Mouse (Mus musculus) olfactory bulb, adult 2 months (tissue): Measurements from ENCODE around the gene Crb2. TPM values are rescaled to one million over a fixed set of nuclear protein-coding genes. Genes with fewer than 3 reads are reported as not detected.
A peak's percentile ranks its signal among the peaks of the same experiment; 100 is the strongest.

Experiments
- H3K27ac ChIP-seq: fragments of 200-500 bp; 2 replicates; pipeline ENCODE4 v1.5.1; 2012; ENCODE audit warnings: low read depth, low read length; ENCODE audit not compliant: insufficient read depth
- H3K4me1 ChIP-seq: fragments of 200-500 bp; 2 replicates; pipeline ENCODE4 v1.6.1; 2012; ENCODE audit warnings: low read length; ENCODE audit not compliant: control insufficient read depth, insufficient read depth
- H3K4me3 ChIP-seq: fragments of 200-500 bp; 2 replicates; pipeline ENCODE4 v1.5.1; 2012; ENCODE audit warnings: mild to moderate bottlenecking, low read depth, low read length, moderate library complexity; ENCODE audit not compliant: insufficient read depth
- CTCF ChIP-seq: fragments of 200-500 bp; IDR thresholded peaks from 2 replicates; pipeline ENCODE4 v1.5.1; 2012; ENCODE audit warnings: low read depth, mild to moderate bottlenecking, low read length, moderate library complexity; ENCODE audit not compliant: insufficient read depth
- POLR2A ChIP-seq: fragments of 200-500 bp; IDR thresholded peaks from 2 replicates; pipeline ENCODE4 v1.6.1; 2012; ENCODE audit warnings: mild to moderate bottlenecking, low read depth, low read length, moderate library complexity; ENCODE audit not compliant: insufficient read depth
- WGBS: fragments of 180-500 bp; shearing (Covaris S2); methylation state at CpG from one replicate; pipeline ENCODE4 v1.1.7; 2018; 5-methylcytosine and 5-hydroxymethylcytosine counted together
- polyA plus RNA-seq: library from polyadenylated mRNA; stranded (reverse); fragments of >200 nt; gene quantifications from 2 replicates; pipeline ENCODE4 v1.2.4, GENCODE M21; 2012; ENCODE audit warnings: low replicate concordance; ENCODE audit not compliant: missing spikeins, insufficient read depth, insufficient read length

The Crb2 gene
- polyA plus RNA-seq, 1 experiment, result not detected

GRCm38 (mm10) chr2:37748442-37749066 is 27.5 kb upstream of the Crb2 start:
- no peak overlapping the region for H3K4me3 ChIP-seq
- TF ChIP-seq CTCF (no peak), POLR2A (no peak)
- peaks cover 15% of the 10 kb centered on the region for H3K4me1 ChIP-seq
- WGBS, result 66% methylated on average over 10 of the region's 10 CpGs
- H3K27ac ChIP-seq, result no peak overlapping the region

DNA sequence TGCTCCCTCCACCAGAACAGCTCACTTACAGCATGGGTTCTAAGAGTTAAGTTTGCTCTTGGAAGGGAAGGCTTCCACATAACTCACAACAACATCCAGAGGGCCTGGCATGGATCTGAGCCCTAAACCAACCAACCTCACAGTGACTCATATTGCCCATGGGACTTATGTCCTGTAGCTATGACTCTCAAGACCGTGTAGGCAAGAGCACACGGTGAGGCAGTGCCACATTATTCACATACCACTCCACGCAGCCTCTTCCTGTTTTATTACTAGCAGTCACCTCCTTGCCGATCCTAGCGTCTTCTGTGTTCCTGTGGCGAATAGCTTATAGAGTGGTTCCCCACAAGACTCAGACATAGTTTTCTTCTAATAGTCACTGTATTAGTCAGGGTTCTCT is 26.7 kb upstream of the Crb2 start:
- no peak for TF ChIP-seq CTCF
- no peak for TF ChIP-seq POLR2A
- H3K4me3 ChIP-seq, result no peak overlapping the region

DNA sequence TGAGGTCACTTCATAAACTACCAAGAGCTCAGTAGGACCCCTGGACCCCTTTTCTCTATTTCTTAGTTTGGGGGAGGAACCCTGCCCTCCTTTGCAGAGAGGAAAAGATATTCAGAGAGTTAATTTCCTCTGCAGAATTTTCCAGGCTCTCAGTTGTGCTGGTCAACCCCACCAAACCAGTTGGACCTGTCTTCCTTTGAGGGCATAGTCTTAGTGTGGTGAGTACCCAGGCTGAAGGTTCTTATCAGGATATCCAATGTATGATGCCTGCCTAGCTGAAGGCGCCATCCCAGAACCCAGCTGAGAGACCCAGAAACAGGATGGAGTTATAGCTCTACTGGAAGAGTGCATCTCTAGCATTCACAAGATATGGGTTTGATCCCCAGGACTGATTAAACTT is 24.9 kb upstream of the Crb2 start:
- TF ChIP-seq CTCF (no peak), POLR2A (no peak)
- Histone ChIP-seq H3K4me3 (no peak overlapping the region), H3K4me1 (peaks cover 17% of the 10 kb centered on the region), H3K27ac (no peak overlapping the region)
- 98% methylated on average over 1 of the region's 1 CpGs for WGBS

More for the DNA sequence above, 26.7 kb upstream of the Crb2 start:
- H3K27ac ChIP-seq, result no peak overlapping the region
- H3K4me1 ChIP-seq, result peaks cover 15% of the 10 kb centered on the region
- WGBS, result 80% methylated on average over 6 of the region's 6 CpGs

GRCm38 (mm10) chr2:37756220-37756930 is 19.7 kb upstream of the Crb2 start:
- WGBS, result 90% methylated on average over 2 of the region's 2 CpGs
- Histone ChIP-seq H3K27ac (no peak overlapping the region), H3K4me1 (peaks cover 34% of the 10 kb centered on the region), H3K4me3 (no peak overlapping the region)
- no peak for TF ChIP-seq CTCF
- no peak for TF ChIP-seq POLR2A

DNA sequence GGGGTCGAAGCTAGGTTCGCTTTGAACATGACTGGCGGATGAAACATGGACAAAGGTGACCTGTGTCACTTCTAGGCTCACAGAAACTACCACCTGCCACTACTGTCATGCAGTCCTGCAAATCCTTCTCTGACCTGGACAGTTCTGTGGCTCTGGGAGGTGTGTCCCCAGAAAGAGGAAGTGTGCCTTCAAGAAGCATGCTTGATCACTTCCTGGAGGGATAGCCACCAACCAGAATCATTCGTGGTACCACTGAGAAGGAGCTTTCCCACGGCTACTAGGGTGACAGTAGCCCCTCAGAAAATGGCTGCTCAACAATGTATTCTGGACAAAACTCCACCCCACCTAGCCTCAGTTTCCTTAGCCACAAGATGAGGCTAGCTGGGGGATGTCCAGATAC is 19.0 kb upstream of the Crb2 start:
- no peak overlapping the region for H3K27ac ChIP-seq

GRCm38 (mm10) chr2:37757784-37758183 is 18.3 kb upstream of the Crb2 start:
- 87% methylated on average over 4 of the region's 4 CpGs for WGBS
- no peak overlapping the region for H3K4me3 ChIP-seq
- TF ChIP-seq POLR2A, result no peak
- TF ChIP-seq CTCF, result no peak
- H3K27ac ChIP-seq, result no peak overlapping the region
- H3K4me1 ChIP-seq, result peaks cover 38% of the 10 kb centered on the region

More for the DNA sequence above, 19.0 kb upstream of the Crb2 start:
- WGBS, result 89% methylated on average over 5 of the region's 5 CpGs
- H3K4me1 ChIP-seq, result peaks cover 38% of the 10 kb centered on the region
- H3K4me3 ChIP-seq, result no peak overlapping the region
- TF ChIP-seq CTCF (no peak), POLR2A (no peak)

DNA sequence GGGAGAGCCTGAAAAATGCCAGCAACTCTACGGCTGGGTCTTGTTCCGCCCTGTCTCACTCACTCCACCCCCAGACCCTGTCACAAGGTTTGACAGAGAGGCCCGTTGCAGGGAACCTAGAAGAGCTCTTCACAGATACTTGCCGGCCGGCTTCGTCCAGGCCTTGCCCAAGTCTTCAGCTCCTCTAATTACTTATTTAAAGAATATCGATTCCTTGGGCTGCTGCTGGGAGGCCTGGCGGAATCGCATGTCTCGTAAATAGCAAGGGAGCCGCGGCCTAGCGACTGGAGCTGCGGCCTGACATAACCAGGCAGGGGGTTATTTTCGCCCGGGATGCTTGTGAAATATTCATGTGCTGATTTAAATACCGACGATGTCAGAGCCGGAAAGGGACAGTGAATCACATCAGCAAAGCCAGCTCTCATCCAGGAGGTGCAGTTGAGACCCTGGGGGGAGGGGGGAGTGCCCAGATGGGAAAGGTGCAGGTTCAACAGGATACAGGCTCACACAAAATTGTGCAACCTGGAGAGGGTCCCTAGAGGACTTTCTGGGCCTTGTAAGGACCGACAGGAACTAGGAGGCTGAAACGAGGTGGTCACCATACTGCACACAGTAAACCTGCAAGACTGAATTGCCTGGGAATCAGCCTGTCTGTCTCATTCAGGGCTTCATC is 17.6 kb upstream of the Crb2 start:
- TF ChIP-seq CTCF (no peak), POLR2A (no peak)

DNA sequence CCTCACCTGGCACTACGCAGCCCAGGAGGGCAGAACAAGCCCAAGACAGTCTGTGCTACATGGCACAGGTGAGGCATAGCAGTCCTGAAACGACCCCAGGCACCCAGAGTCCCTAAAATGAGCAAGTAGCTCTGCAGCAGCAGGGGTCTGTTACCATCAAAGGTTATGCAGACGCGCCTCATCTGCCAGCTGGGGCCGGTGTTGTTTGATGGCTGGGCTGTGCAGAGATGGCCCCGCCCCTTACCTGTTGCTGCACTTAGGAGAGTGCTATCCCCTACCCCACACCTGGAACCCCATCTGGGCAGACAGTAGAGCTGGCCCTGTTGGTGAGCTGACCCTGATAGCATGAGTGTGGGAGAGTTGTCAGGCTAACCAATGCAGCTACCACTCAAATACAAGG is 15.4 kb upstream of the Crb2 start:
- Histone ChIP-seq H3K4me1 (peaks cover 52% of the 10 kb centered on the region), H3K27ac (peak overlapping the region; percentile 27; the same call in 1 of the 2 replicates), H3K4me3 (no peak overlapping the region)
- TF ChIP-seq POLR2A (no peak), CTCF (no peak)
- WGBS, result 74% methylated on average over 6 of the region's 6 CpGs

More for the DNA sequence above, 17.6 kb upstream of the Crb2 start:
- 35% methylated on average over 21 of the region's 21 CpGs for WGBS
- Histone ChIP-seq H3K4me3 (no peak overlapping the region), H3K27ac (no peak overlapping the region), H3K4me1 (peaks cover 38% of the 10 kb centered on the region)

- WGBS, result 38% methylated on average over 3 of the region's 3 CpGs
- H3K27ac ChIP-seq, result 0 out of 2 replicates have a peak overlapping the region, but pooled peaks have one; percentile 0
- no peak overlapping the region for H3K4me3 ChIP-seq
- peaks cover 69% of the 10 kb centered on the region for H3K4me1 ChIP-seq
- TF ChIP-seq POLR2A (no peak), CTCF (no peak)
Observed at GRCm38 (mm10) chr2:37763638-37764037, 12.4 kb upstream of the Crb2 start.
